Mouse (Mus musculus): ENCODE measurements around the gene Eya3.
"Not testable (repeated sequence)": the region's sequence is repeated elsewhere in the genome, so short reads cannot be mapped to it uniquely, and the experiment has no call there.

The Eya3 gene

DNA sequence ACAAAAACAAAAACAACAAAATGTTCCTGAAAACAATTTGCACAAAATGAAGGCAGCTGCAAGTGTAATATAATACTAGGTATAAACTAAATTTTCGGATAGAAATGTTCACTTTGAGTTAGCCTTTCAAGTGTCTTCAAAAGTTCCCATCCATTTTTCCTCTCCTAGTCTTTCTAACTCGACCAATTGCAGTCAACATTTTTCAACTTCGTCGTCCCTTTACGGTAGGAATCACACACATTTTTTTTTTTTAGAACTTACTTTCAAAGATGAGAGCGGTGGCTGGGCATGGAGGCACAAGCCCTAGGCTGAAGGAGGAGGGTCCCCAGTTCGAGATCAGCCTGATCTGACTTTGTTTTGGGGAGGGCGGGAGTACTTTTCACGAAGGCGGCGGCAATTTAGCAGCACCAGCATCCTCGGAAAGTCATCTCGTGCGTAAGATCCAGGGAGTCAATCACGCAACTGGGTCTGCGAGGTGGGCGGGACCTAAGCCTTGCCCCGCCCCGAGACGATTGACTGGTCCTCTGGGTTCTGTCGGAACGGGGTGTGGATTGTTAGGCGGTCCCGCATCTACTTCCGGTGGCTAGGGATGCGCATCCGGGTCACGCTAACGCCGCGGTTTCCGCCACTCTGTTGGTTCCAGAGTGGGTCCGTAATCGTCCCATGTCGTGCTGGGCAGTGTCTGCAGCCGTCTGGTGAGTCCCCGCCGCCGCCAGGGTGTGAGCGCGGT is at the start of gene Eya3:
Gene Eya3 (plus strand): TSS at position 527 of the 730 bp plus-strand sequence.
- in situ Hi-C loops (cut with MseI, MboI), result no loop called here

- in situ Hi-C loops (cut with MseI, MboI), result no loop called here
Measured at GRCm38 (mm10) chr4:132590642-132591041, 48.1 kb upstream of the Eya3 start.

GRCm38 (mm10) chr4:132592958-132593357 is 45.8 kb upstream of the Eya3 start:
- in situ Hi-C loops (cut with MseI, MboI), result no loop called here

- in situ Hi-C loops (cut with MseI, MboI), result no loop called here
Measured at GRCm38 (mm10) chr4:132594191-132594590, 44.6 kb upstream of the Eya3 start.

DNA sequence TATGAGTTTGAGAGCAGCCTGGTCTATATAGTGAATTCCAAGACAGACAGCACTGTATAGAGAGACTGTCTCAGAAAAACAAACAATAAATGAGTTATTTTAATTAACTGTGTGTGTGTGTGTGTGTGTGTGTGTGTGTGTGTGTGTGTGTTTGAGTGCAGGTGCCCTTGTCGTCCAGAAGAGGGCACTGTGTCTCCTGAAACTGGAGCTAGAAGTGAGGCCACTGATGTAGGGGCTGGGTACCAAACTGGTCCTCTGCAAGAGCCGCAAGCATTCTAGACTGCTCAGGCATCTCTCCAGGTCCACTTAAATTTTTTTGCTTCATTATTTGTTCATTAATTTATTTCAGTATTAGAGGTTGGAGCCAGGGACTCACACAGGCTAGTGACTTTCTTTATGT is 39.9 kb upstream of the Eya3 start:
- in situ Hi-C loops (cut with MseI, MboI), result no loop called here

- in situ Hi-C loops (cut with MseI, MboI), result no loop called here
Measured at GRCm38 (mm10) chr4:132599764-132600163, 39.0 kb upstream of the Eya3 start.

GRCm38 (mm10) chr4:132600465-132600864 is 38.3 kb upstream of the Eya3 start:
- in situ Hi-C loops (cut with MseI, MboI), result no loop called here

DNA sequence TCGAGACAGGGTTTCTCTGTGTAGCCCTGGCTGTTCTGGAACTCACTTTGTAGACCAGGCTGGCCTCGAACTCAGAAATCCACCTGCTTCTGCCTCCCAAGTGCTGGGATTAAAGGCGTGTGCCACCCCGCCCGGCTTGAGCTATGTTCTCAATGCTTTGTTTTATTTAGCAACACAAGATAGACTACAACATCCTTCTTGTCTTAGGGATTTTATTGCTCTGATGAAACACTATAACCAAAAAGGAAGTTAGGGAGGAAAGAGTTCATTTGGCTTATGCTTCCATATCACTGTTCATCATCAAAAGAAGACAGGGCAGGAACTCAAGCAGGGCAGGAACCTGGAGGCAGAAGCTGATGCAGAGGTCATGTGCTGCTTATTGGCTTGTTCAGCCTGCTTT is 37.5 kb upstream of the Eya3 start:
- in situ Hi-C loops (cut with MseI, MboI), result not testable (repeated sequence)

GRCm38 (mm10) chr4:132603468-132603867 is 35.3 kb upstream of the Eya3 start:
- in situ Hi-C loops (cut with MseI, MboI), result no loop called here

- in situ Hi-C loops (cut with MseI, MboI), result no loop called here
Measured at GRCm38 (mm10) chr4:132605816-132606215, 33.0 kb upstream of the Eya3 start.

DNA sequence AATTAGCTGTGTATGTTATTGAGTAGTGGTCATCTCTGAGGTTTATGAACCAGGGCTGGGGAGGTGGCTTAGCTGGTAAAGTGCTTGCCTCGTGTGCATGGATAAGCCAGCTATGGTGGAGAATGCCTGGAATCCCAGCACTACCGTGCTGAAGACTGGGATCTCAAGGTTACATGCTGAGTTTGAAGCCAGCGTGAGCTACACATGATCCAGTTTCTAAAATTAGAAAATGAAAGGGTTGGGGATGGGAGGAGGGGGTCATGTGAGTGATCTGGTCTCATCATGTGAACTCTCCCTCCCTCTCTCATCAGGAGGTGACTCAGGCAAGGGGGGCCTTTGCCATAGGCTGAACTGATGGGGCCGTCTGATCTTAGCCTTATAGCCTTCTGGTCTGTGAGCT is 30.6 kb upstream of the Eya3 start:
- in situ Hi-C loops (cut with MseI, MboI), result no loop called here

GRCm38 (mm10) chr4:132610301-132610984 is 28.3 kb upstream of the Eya3 start:
- in situ Hi-C loops (cut with MseI, MboI), result no loop called here

- in situ Hi-C loops (cut with MseI, MboI), result no loop called here
Measured at GRCm38 (mm10) chr4:132611320-132611719, 27.5 kb upstream of the Eya3 start.

DNA sequence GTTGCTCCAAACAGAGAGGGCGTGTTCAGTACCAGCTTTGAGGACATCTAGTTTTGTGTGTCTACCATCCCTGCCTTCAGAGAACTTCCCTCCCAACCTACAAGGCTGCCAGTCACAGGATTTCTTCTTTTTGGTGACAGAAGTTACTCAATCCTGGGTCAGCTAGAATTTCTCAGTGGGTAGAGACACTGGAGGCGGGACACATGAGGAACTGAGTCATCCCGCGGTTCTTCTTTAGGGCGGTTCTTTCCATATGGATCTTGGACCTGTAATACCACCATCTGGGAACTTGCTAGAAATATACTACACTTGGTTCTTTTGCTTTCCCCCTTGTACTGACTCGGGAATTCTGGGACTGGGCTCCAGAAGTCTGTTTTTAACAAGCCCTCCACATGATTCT is 20.9 kb upstream of the Eya3 start:
- in situ Hi-C loops (cut with MseI, MboI), result no loop called here

- in situ Hi-C loops (cut with MseI, MboI), result no loop called here
Measured at GRCm38 (mm10) chr4:132618850-132619375, 19.9 kb upstream of the Eya3 start.

GRCm38 (mm10) chr4:132620134-132620533 is 18.7 kb upstream of the Eya3 start:
- in situ Hi-C loops (cut with MseI, MboI), result no loop called here

DNA sequence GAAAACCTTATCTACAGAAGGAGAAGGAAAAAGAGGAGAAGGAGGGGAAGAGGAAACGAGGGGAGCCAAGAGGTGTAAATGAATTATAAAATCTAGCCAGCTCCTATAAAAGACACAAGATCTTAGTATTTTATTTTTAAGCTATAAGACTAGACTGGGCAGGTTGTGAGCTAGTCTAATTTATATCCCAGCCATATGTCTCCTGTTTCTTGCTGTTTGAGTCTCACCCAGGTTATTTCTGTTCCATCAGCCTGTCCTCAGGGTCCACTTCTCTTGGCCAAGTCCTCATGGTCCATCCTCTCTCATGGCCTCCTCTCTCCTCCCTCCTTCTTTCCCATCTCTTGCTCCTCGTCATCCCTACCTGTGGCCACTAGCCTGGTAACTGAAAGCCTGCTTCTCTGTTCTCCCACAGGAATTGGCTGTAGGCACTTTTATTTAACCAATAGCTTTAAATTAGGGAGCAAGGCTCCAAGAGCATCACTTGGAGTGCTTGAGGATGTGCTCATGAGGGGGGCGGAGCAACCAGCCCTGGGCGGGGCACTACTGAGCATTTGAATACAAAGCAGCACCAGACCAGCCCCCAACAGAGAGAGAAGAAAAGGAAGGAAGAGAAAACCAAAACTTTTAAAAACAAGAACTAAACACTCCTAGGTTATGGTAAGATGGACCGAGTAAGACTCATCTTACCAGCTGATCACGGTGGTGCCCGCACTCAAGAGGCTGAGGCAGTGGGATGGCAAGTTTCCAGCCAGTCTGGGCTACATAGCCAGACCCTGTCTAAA is 17.3 kb upstream of the Eya3 start:
- in situ Hi-C loops (cut with MseI, MboI), result no loop called here

DNA sequence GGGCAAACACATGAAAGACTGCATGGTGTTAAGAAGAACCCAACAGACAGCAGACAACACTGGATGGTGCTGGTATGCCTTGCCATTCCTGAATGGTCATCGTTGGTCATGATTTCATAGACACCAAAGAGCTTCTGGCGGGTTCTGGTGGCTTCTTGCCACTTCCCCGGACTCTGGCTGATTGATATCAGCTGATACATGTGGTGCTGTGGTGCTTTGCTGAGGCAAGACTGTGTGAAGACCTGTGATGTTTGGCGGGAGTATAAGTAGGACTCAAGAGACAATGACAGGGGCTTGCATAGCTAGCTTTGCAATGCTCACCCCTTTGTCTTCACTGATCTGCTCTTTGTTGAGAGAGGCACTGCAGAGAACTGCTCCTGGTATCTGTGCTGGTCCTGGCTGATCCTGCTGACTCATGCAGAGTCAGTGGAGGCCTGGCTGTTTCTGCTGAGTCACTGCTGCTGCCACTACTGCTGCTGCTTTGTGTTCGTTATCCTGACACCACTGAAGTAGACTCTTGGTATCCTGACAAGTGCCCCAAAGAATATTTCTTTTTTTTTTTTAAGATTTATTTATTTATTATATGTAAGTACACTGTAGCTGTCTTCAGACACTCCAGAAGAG is 14.6 kb upstream of the Eya3 start:
- in situ Hi-C loops (cut with MseI, MboI), result no loop called here

DNA sequence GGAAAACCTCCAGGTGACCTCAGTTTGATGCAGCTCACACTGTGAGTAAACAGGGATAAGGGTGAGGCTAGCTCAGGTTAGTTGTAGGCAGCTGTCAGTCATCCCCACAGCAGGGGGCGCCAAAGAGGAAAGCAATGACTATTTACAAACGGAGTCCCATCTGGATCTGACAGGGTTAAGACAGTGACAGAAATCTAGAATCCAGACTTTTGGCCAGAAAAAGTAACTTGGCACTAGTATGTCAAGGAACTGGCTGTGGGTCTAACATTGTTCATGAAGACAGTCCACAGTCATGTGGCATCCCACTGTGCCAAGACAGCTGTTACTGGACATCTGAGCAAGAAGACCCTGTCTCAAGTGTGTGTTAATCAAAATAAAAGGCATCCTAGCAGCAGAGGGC is 10.0 kb upstream of the Eya3 start:
- in situ Hi-C loops (cut with MseI, MboI), result no loop called here

DNA sequence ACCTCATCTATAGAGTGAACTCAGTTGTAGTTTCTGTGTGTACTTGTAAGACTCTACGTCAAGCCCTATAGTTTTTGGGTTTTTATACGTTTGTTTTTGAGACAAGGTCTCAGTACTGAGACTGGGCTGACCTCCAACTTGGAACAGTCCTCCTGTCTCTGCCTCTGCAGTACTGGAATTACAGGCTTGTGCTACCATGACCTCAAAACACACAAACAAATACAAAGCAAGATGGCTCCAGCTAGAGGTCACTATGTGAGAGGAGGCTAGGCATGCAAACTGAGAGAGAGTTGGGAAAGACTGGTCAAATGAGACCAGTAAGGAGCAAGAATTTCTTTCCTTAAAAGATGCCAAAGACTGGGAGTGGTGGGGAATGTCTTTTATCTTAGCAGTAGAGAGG is 2.8 kb upstream of the Eya3 start:
- in situ Hi-C loops (cut with MseI, MboI), result no loop called here

GRCm38 (mm10) chr4:132636554-132636953 is 2.2 kb upstream of the Eya3 start:
- in situ Hi-C loops (cut with MseI, MboI), result no loop called here

DNA sequence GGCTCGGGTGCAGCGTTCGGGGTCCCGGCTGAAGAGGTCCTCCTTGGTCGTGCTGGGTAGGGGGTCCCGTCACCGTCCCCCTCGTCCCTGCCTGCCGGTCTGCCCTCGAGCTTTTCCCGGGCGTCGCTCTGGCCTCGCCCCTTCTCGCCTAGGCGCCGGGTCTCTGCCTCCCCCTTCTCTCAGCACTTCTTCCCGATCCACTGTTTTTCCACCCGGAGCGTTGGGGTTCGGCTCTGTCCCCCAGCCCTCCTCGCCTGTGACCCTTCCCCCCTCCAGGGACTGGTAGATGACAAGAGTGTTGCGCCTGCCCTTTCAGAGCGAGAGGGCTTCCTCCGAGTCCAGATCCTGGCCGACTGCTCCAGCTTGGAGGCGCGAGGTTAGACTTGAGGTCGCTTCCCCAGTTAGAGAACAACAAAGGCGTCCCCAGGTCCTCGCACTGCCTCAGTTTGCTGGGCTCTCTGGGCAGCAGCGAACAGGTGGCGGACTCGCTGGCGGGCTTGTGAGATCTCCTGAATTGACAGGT is 465 bp downstream of the Eya3 start:
- in situ Hi-C loops (cut with MseI, MboI), result no loop called here

All from mouse trophoblast stem cell (cell line).